Mouse (Mus musculus) CD4-positive helper T cell, adult 2 months (primary cell): Measurements from ENCODE around the gene Akr1c18.
"Not testable (repeated sequence)": the region's sequence is repeated elsewhere in the genome, so short reads cannot be mapped to it uniquely, and the experiment has no call there.

Experiments
- DNase-seq: peaks from one replicate; pipeline ENCODE4 v3.0.0-alpha.2; 2012; ENCODE audit warnings: low read depth, missing footprints, low spot score

Akr1c18 gene

DNA sequence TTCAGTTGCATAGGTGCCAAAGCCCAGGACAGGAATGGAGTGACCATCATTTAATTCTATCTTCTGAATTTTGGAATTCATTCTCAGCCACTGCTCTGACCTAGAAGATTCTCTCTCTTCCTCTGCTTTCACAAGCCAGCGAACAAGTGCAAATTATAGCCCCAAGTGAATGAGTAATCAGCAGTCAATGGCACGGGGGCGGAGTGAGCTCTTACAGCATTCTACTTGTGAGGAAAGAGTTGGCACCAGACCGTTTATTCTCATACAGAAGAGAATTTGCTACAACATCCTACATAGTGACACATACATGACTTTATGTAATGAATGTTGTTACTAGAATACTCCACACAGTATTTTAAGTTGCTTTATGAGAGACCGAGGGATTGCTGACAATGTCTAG lies at the start of gene Akr1c18:
TSS of gene Akr1c18 (minus strand) at position 137 of the 400 bp plus-strand sequence.
- no peak for DNase-seq

DNA sequence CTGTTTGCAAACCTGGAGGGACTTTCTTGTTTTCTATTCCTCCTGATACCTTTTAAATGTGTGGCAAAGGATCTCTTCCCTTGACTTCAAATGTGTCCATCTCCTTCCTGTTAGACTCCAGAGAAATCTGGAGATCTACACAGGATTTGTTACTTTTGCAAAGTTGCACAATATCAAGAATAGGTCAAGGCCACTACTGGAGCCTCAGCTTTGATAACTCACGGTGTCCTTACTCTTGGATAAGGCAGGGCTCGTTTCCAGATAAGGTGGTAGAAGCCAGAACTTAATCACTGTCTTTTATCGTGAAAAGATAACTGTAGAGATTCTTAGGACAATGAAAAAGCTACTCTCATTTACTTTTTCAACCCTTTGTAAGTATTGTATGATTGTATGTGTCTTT lies 42.1 kb upstream of the Akr1c18 start:
- DNase-seq = no peak

DNA sequence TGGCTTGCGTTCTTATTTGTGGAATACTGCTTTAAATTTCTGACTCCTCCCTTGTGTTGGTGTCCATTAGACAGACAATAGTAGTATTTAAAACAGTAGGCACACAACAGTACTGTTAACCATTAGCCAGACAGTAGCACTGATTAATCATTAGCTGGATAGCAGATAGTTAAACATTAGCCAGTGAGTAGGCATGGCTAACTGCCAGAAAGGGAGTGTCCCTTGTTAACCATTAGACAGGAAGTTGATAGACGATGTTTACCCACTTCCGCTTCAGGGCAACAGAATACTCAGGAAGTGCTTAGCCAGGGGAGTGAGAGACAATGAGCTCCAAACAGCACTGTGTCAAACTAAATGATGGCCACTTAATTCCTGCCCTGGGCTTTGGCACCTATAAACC lies 40.5 kb upstream of the Akr1c18 start, which contains the start of gene Akr1c13:
TSS of gene Akr1c13 (plus strand) at position 247 of the 400 bp plus-strand sequence.
- peak; percentile 70 for DNase-seq

DNA sequence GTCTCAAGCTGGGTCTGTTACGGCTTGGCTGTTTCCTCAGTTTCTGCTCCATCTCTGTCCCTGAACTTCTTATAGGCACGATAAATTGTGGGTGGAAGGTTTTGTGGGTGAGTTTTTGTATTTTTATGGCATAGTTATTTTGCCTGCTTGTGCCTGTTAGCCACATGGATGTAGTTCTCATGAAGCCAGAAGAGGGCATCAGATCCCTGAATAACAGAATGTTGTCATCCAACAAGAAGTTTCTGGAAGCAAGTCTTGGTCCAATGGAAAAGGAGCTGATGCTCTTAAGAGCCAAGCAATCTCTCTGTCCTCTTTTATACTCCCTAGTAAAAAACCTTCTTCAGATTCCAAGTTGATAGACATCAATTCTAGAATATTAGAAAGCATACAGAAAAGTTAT lies 37.7 kb upstream of the Akr1c18 start:
- DNase-seq = no peak

DNA sequence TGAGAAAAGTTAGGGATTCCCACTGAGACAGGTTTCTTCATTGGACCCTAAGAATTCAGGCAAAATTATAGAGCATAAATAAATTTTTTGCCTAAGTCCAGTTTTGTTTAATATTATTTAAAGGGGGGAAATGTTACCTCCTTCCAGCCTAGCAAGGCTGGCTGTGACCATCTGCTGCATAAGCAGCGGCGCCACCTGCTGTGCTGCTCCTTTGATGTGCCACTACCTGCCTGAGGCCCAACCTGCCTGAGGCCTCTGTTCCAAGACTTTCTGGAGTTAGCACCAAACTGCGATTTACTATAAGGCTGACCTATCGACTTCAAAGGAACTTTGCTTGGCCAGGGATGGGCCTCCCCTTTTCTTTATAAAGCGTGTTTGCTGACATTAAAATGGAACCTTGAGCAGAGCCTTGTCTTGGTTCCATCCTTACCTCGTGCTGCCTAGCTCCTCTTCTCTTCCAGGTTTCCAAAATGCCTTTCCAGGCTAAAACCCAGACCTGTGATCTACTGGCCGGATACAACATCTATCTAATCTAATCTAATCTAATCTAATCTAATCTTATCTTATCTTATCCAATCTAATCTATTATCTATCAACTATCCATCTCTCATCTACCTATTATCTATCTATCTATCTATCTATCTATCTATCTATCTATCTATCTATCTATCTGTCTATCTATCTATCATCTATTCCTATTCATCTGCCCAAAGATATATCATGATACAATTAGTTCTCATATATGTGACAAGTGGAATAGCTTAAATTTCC lies 36.4 kb upstream of the Akr1c18 start:
- not testable (repeated sequence) for DNase-seq

DNA sequence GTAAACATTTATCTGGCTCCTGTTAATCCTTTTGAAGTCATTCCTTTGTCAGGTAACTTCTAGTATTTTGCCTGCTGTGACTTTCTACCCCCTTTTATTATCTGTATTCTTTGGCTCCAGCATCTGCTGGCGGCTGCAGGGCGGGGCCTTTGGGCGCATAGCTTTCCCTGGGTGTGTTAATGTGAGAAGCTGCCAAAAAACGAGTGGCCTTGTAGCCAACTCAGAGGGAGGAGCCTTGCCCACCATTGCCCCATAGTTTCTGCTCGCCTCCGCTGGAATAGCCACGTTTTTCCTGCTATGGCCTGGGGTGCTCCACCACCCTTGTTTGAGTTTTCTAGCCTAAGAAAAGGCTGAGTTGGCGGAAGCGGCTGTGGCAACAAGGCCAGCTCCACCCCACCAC lies 32.7 kb upstream of the Akr1c18 start:
- no peak for DNase-seq

DNA sequence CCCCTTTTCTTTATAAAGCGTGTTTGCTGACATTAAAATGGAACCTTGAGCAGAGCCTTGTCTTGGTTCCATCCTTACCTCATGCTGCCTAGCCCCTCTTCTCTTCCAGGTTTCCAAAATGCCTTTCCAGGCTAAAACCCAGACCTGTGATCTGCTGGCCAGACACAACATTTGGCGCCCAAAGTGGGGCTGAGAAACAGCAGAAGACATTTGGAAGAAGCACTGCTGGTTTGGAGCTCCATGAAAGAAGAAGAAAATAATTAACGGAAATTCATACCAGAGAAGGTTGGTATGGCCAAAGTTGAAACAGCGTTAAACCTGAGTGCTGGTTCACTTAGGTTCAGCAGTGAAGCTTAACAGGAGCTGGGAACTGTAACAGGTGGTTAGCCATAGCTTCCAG lies 30.9 kb upstream of the Akr1c18 start:
- not testable (repeated sequence) for DNase-seq

DNA sequence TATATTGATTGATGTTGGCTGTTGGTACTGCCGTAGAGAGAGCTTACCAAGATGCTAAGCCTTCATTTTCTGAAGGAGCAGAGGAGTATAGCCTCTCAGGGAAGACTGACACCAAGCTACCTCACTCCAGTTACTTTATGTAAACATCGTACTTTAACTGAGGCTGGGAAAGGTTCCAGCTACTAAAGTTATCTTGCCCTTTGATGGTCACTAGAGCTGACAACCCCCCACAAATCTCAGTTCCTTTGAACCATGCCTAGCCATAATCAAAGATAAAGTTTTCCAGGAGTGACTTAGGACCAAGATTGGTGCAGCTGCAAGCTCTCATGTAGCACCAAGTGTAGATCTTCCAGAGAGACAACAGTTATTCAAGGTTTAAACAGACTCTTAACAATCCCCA lies 22.5 kb upstream of the Akr1c18 start:
- no peak for DNase-seq

DNA sequence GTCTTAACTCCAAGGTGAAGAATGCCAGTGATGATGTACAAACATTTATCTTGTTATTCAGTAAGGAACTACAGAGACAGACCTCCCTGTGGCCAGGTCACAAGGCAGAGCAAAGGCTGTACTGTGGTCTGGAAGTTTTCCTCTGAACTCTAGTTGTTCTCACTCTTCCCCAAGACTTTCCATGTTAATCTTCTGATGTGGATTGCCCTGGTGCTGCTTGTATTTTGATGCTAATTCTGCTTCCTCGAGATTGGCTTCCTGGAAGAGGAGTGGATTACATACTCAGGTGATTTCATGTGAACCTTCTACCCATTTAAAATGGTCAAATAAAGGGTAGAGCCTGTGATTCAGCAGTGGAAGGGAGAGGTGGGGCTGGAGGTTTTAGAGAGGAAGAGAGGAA lies 17.6 kb upstream of the Akr1c18 start:
- DNase-seq = no peak

DNA sequence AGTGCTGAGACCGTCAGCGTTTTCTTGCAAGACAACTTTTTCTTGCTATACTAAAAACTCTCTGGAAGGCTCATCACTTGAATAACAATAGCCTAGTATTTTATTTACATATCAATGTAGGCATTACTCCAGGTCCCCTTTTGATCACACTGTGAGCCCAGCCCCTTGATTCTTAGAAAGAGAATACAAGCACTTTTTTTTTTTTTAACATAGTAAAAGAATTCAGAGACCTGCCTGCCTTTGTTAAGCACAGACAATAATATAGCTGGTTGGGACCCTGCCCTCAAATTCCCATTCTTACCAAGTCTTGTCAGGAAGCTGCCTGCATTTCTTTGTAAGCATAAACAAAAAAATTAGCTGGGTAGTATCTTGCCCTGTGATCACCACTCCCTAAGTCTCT lies 4.8 kb upstream of the Akr1c18 start:
- DNase-seq = no peak

DNA sequence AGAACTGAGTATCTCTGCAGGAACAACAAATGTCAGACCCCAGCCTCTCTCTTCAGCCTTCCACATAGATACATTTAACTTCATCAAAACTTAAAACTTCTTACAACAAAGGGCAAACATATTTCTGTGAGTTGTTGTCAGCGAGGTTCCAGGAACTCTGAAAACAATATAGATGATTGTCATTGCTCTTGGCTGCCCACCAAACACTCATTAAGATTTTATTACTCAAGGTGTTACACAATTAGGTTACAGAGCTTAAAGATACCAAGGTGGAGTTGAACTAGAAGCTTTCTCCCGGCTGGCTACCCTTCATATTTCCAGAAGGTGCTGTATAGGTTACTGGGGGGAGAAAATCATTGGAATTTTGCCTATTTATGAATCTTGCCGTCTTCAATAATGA lies 3.1 kb upstream of the Akr1c18 start:
- no peak for DNase-seq

DNA sequence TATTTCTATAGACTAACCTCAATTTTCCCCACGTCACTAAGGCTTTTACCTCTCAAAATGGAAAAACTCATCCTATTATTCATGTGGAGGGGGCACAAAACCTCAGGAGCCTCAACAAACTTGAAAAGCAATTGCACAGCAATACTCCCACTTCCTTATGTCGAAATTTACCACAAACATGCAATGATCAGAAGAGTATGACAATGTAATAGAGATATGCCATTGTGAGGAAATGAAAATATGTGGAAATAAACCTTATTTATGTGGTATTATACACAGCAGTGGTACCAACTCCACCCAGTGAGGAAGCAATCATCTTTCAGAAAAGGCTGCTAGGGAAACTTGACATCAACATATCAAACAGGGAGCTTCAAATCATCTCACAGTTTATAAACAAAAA lies 2.5 kb upstream of the Akr1c18 start:
- DNase-seq = no peak

DNA sequence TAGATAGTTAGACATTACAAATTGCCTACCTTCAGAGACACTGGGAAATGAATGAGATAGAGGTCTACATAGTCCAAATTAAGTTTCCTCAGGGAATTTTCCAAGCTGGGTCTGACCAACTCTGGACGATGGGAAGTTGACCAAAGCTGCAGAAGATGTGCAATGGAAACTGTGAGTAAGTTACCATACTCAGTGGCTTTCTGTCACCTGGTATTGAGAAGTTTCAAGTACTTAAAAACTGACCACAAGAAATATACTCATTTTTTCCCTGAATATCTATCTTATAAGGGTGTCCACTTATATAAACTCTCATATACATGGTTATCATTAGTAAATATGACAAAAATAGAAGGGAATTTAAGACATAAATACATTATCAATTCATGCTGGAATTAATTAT lies 6.2 kb downstream of the Akr1c18 start:
- no peak for DNase-seq

DNA sequence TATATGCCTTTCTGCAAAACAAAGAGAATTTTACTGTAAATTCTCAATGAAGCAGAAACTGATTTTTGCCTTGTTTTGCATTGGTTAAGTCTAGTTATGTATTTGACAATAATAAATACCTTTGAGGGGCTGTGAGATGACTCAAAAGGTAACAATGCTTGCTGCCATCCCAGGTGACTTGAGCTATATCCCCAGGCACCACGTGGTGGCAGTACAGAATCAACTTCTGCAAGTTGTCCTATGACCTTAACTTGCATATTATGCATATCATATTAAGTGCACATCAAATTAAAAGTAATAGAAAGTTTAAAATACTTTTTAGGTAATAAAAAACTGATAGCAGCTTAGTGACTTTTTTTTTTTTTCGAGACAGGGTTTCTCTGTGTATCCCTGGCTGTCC lies 17.4 kb downstream of the Akr1c18 start:
- peak; percentile 4 for DNase-seq

DNA sequence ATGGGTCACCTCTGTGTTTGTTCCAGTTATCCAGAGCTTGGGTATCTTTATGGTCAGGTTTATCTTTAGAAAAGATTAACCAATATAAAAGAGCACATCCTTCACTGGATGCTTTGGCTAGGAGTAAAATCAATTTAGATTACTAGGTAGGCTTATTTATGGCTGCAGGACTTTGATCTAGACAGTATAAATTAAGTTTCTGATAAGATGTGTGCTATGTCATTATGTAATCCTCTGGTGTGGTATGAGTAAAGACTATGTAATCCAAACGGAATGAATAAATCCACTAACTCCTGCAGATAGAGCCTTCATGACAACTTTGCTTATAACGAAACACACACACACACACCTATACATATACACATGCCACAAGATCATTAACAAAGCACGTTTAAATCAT lies 18.7 kb downstream of the Akr1c18 start:
- DNase-seq = no peak

DNA sequence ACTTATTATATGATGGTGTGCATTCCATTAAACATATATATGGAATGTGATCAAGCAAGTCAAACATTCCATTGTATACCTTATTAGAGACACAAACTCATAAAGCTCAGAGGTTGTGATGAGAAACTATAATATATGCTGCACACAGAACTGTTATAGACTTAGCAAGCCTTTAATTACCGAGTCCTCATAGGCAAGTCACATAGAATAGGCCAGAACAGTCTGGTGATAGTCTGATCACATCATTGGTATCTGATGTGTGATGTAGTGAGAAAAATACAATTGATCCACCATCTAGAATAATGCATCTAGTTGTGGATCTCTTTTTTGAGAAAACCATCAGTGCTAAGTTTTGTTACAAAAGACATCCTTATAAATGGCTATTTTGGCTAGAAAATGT lies 19.1 kb downstream of the Akr1c18 start:
- DNase-seq = no peak

DNA sequence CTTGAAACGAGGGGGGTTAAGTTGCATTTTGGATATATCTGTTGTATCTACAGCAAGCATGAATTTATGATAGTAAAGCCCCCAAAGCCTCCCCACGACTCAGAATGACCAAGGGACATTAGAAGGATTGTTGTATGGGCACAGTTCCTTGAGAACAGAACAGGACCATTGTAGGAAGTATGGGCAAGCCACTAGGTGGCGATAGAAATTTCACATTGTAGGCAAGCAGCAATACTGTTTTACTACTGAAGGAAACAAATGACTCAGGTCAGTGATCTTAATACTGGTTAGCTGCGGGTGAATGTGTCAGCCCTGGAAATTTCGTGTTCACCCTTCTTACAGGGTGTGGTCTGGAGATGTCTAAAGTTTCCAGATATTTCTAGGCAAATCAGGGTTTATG lies 21.4 kb downstream of the Akr1c18 start:
- peak; percentile 19 for DNase-seq

DNA sequence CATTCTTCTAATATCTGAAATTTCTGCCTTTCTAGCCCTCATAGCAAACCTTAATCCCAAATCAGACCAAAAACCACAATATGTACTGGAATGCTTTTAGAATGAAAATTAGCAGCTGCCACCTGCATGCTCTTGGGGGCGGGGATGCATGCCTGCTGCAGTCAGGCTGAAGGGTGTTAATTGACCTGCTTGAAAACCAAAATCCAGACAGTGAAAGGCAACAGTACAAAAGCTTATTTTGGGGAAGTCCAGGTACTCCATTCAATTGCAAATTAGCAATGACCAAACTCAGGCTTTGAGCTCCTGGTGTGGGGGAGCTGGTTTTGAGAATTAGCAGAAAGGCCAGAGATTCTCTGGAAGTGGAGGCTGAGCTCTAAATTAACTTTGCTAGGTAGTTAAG lies 24.6 kb downstream of the Akr1c18 start:
- DNase-seq = not testable (repeated sequence)

DNA sequence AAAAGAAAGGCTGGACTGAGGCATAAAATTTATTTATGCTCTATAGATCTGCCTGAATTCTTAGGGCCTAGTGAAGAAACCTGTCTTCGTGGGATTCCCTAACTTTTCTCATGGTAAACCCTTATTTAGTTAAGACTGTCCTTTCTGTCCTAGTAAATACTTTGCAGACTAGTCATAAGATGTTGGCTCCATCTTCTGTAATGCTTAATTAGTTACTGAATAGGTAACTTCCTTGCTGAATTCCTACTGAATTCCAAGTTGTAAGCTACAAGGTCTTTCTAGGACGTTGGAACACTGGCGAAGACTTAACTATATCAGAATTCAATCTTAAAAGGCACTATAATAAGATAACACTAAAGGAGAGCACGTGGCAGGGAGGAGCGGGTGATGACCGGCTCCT lies 26.0 kb downstream of the Akr1c18 start:
- not testable (repeated sequence) for DNase-seq

DNA sequence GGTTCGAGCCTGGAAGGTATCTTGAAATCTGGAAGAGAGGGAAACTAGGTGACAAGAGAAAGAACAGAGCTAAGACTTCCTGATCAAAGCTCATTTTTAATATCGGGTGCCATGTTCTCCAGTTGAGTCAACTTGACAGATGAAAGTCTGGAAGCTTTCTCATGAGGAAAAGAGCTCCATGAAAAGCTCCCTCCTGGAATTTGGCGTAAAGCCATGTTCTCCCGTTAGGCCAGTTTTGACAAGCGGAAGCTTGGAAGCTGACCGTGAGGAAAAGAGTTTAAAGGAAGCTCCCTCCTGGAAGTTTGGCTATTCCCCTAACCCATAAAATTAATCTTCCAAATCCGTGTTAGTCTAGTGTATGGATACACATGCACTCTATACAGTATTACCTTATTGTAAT lies 27.3 kb downstream of the Akr1c18 start:
- DNase-seq = no peak

DNA sequence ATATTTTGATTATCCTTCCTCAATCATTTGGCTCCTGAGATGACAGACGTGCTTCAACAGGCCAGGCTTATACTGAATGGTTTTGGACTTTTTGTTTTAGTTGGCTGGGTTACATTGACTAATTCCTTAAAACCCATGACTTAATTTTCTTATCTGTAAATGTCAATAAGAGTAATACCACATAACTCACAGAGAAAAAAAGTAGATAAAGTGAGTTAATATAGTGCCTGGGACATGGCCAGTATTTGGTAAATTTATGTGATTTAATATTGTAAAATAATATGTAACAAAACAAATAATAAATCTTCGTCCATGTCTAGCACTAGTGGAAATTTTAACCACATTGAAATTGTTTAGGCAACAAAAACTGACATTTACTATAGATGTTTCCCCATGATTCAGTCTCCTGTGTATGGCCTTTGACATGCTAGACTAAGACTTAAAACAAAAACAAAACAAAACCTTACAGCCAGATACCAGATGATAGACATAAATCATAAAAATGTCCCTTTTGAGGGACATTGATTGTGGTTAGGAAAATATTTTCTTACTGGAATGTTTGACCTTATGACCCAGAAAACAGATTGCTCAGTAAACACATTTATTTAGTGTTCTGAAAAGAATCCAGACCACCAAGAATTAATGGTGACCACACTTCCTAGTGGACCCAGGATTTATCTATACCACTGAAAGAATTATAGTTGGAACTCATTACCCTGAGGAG lies 31.1 kb downstream of the Akr1c18 start:
- no peak for DNase-seq

DNA sequence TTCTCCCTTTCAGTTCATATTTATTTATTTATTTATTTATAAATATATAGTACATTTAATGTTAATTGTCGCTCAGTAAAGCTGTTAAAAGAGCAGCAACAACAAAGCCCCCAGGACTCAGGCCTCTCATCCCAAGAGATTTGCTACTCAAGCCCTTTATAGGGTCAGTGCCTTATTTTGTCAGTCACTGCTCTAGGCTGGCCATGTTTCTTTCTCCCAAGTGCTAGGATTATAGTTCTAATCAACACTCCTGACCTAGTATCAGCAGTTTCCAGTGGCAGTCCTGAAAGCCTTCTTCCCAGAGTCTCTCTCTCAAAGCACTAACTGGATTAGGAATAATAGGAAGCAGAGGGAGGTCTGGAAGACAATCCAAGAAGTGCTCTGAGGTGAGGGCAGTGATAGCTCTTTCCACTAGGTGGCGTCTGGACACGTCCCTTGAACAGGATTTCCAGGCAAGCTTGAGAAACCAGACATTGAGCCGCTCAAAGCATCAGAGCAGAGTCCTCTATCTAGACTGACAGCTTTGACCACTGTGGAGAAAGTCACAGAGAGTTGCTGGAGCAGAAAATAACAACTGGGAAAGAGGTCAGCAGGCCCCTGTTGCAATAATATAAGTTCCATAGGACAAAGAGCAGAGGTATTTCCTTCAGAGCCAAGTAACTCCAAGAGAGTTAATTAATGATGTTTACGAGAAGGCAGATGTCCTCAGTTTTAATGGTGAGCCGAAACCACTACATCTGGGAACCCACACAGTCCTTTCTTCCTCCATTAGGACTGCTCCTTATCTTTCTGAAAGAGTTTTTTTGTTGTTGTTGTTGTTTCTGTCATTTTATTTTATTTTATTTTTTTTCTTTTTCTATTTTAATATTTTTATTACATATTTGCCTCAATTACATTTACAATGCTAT lies 39.9 kb downstream of the Akr1c18 start:
- peak; percentile 17 for DNase-seq
